Mouse (Mus musculus): ENCODE measurements around the gene Tmub1. TPM values are rescaled to one million over a fixed set of nuclear protein-coding genes. Genes with fewer than 3 reads are reported as not detected.

Gene Tmub1
- polyA plus RNA-seq, 1 experiment from 2014 or later, result 28.4 TPM

- DNase-seq (ENCODE audit: extremely low spot score, low spot score), result no peak
- Histone ChIP-seq H3K4me1 (peaks cover 58% of the 10 kb centered on the region), H3K27me3 (ENCODE audit: poor library complexity, severe bottlenecking) (peaks cover 49% of the 10 kb centered on the region), H3K9me3 (no peaks in the 10 kb centered on the region), H3K27ac (no peak overlapping the region), H3K4me3 (peak overlapping the region; percentile 55), H3K36me3 (replicated peaks) (peaks cover 53% of the 10 kb centered on the region)
- 77% methylated on average over 6 of the region's 6 CpGs for WGBS
These were observed 28.0 kb upstream of the Tmub1 start for GRCm38 (mm10) chr5:24475476-24476241.

- no peaks in the 10 kb centered on the region for H3K9me3 ChIP-seq
- peaks cover 49% of the 10 kb centered on the region for H3K4me1 ChIP-seq
- H3K36me3 ChIP-seq (replicated peaks), result peaks cover 45% of the 10 kb centered on the region
These were observed 27.1 kb upstream of the Tmub1 start for GRCm38 (mm10) chr5:24474723-24475261.

GRCm38 (mm10) chr5:24474025-24474722, 26.5 kb upstream of the Tmub1 start:
- peaks cover 38% of the 10 kb centered on the region for H3K36me3 ChIP-seq (replicated peaks)
- H3K27me3 ChIP-seq (ENCODE audit: poor library complexity, severe bottlenecking), result peaks cover 44% of the 10 kb centered on the region
- no peak for DNase-seq (ENCODE audit: extremely low spot score, low spot score)
- H3K4me3 ChIP-seq, result peak overlapping the region; percentile 55
- WGBS, result 1% methylated on average over 77 of the region's 77 CpGs
- peak overlapping the region; percentile 41 for H3K27ac ChIP-seq
- no peaks in the 10 kb centered on the region for H3K9me3 ChIP-seq
- H3K4me1 ChIP-seq, result peaks cover 43% of the 10 kb centered on the region

More at GRCm38 (mm10) chr5:24474723-24475261, 27.1 kb upstream of the Tmub1 start:
- DNase-seq (ENCODE audit: extremely low spot score, low spot score), result peak; percentile 33
- WGBS, result under 1% methylated on average over 67 of the region's 67 CpGs
- Histone ChIP-seq H3K27me3 (ENCODE audit: poor library complexity, severe bottlenecking) (peaks cover 48% of the 10 kb centered on the region), H3K27ac (peak overlapping the region; percentile 41), H3K4me3 (peak overlapping the region; percentile 55)

GRCm38 (mm10) chr5:24472884-24473619, 25.4 kb upstream of the Tmub1 start:
- Histone ChIP-seq H3K9me3 (no peaks in the 10 kb centered on the region), H3K27me3 (ENCODE audit: poor library complexity, severe bottlenecking) (peaks cover 44% of the 10 kb centered on the region), H3K27ac (no peak overlapping the region), H3K4me3 (peak overlapping the region; percentile 26), H3K4me1 (peaks cover 43% of the 10 kb centered on the region), H3K36me3 (replicated peaks) (peaks cover 27% of the 10 kb centered on the region)
- 10% methylated on average over 7 of the region's 7 CpGs for WGBS
- DNase-seq (ENCODE audit: extremely low spot score, low spot score), result no peak

GRCm38 (mm10) chr5:24470600-24470999, 22.9 kb upstream of the Tmub1 start:
- Histone ChIP-seq H3K36me3 (replicated peaks) (peaks cover 5% of the 10 kb centered on the region), H3K9me3 (no peaks in the 10 kb centered on the region), H3K4me3 (no peak overlapping the region), H3K27me3 (ENCODE audit: poor library complexity, severe bottlenecking) (peaks cover 36% of the 10 kb centered on the region), H3K4me1 (peaks cover 53% of the 10 kb centered on the region), H3K27ac (no peak overlapping the region)
- DNase-seq (ENCODE audit: extremely low spot score, low spot score), result peak; percentile 78
- WGBS, result 13% methylated on average over 5 of the region's 5 CpGs

GRCm38 (mm10) chr5:24466762-24467161, 19.1 kb upstream of the Tmub1 start:
- peaks cover under 1% of the 10 kb centered on the region; the same call in 1 of the 2 replicates for H3K27me3 ChIP-seq (ENCODE audit: poor library complexity, severe bottlenecking)
- DNase-seq (ENCODE audit: extremely low spot score, low spot score), result no peak
- no peaks in the 10 kb centered on the region for H3K9me3 ChIP-seq
- 59% methylated on average over 12 of the region's 12 CpGs for WGBS
- H3K36me3 ChIP-seq (replicated peaks), result peaks cover 7% of the 10 kb centered on the region
- peaks cover 26% of the 10 kb centered on the region for H3K4me1 ChIP-seq
- no peak overlapping the region for H3K4me3 ChIP-seq
- H3K27ac ChIP-seq, result no peak overlapping the region; the same call in 1 of the 2 replicates

- 0 out of 2 replicates have a peak overlapping the region, but pooled peaks have one; percentile 11 for H3K4me3 ChIP-seq
These were observed 8.0 kb upstream of the Tmub1 start for GRCm38 (mm10) chr5:24455613-24456012.

GRCm38 (mm10) chr5:24455076-24455475, 7.4 kb upstream of the Tmub1 start:
- 67% methylated on average over 3 of the region's 3 CpGs for WGBS
- H3K4me3 ChIP-seq, result peak overlapping the region; percentile 11; the same call in 1 of the 2 replicates
- no peaks in the 10 kb centered on the region for H3K9me3 ChIP-seq
- peaks cover 51% of the 10 kb centered on the region for H3K4me1 ChIP-seq
- H3K27ac ChIP-seq, result 0 out of 2 replicates have a peak overlapping the region, but pooled peaks have one; percentile 22
- peaks cover 11% of the 10 kb centered on the region for H3K27me3 ChIP-seq (ENCODE audit: poor library complexity, severe bottlenecking)
- H3K36me3 ChIP-seq (replicated peaks), result peaks cover 49% of the 10 kb centered on the region
- DNase-seq (ENCODE audit: extremely low spot score, low spot score), result no peak

More at GRCm38 (mm10) chr5:24455613-24456012, 8.0 kb upstream of the Tmub1 start:
- Histone ChIP-seq H3K9me3 (no peaks in the 10 kb centered on the region), H3K27me3 (ENCODE audit: poor library complexity, severe bottlenecking) (peaks cover 6% of the 10 kb centered on the region), H3K27ac (peak overlapping the region; percentile 12; the same call in 1 of the 2 replicates), H3K4me1 (peaks cover 51% of the 10 kb centered on the region), H3K36me3 (replicated peaks) (peaks cover 55% of the 10 kb centered on the region)
- DNase-seq (ENCODE audit: extremely low spot score, low spot score), result no peak
- 70% methylated on average over 7 of the region's 7 CpGs for WGBS

- Histone ChIP-seq H3K27me3 (ENCODE audit: poor library complexity, severe bottlenecking) (peaks cover 22% of the 10 kb centered on the region), H3K4me1 (peaks cover 51% of the 10 kb centered on the region), H3K4me3 (peak overlapping the region; percentile 91), H3K27ac (peak overlapping the region; percentile 96; the same call in 1 of the 2 replicates), H3K36me3 (replicated peaks) (peaks cover 41% of the 10 kb centered on the region), H3K9me3 (no peaks in the 10 kb centered on the region)
- no peak for DNase-seq (ENCODE audit: extremely low spot score, low spot score)
- WGBS, result 28% methylated on average over 2 of the region's 2 CpGs
These were observed 6.3 kb upstream of the Tmub1 start for GRCm38 (mm10) chr5:24453985-24454303.

GRCm38 (mm10) chr5:24453283-24453984, 5.8 kb upstream of the Tmub1 start:
- Histone ChIP-seq H3K4me1 (peaks cover 51% of the 10 kb centered on the region), H3K9me3 (no peaks in the 10 kb centered on the region), H3K4me3 (peak overlapping the region; percentile 91), H3K36me3 (replicated peaks) (peaks cover 35% of the 10 kb centered on the region), H3K27me3 (ENCODE audit: poor library complexity, severe bottlenecking) (peaks cover 28% of the 10 kb centered on the region), H3K27ac (peak overlapping the region; percentile 96)
- DNase-seq (ENCODE audit: extremely low spot score, low spot score), result no peak
- 14% methylated on average over 5 of the region's 5 CpGs for WGBS

- no peak for DNase-seq (ENCODE audit: extremely low spot score, low spot score)
- peaks cover 29% of the 10 kb centered on the region for H3K36me3 ChIP-seq (replicated peaks)
- 1% methylated on average over 29 of the region's 29 CpGs for WGBS
- H3K27me3 ChIP-seq (ENCODE audit: poor library complexity, severe bottlenecking), result peaks cover 33% of the 10 kb centered on the region
- no peaks in the 10 kb centered on the region for H3K9me3 ChIP-seq
- H3K4me3 ChIP-seq, result peak overlapping the region; percentile 91
- H3K27ac ChIP-seq, result peak overlapping the region; percentile 96
- H3K4me1 ChIP-seq, result peaks cover 57% of the 10 kb centered on the region
These were observed 5.1 kb upstream of the Tmub1 start for GRCm38 (mm10) chr5:24452691-24453233.
